Mouse (Mus musculus) activated CD4-positive, CD25-positive, alpha-beta regulatory T cell, adult 9 weeks (primary cell): ENCODE measurements around the gene Man2a1. TPM values are rescaled to one million over a fixed set of nuclear protein-coding genes. Genes with fewer than 3 reads are reported as not detected.

ENCODE experiments used
- polyA plus RNA-seq: library from polyadenylated mRNA; unstranded; fragments of 100-300 nt; shearing (Covaris generic); gene quantifications from one replicate; pipeline ENCODE4 v1.2.1, GENCODE M21; 2017

Man2a1 gene
- polyA plus RNA-seq = 18.8 TPM

GRCm38 (mm10) chr17:64600372-64601090, at the start of gene Man2a1:
TSS of gene Man2a1 (plus strand) at chr17:64600736.

Other genes with a start within 250 kb of the Man2a1 start
- not detected for gene 4930583I09Rik, start 235.3 kb downstream of the Man2a1 start, polyA plus RNA-seq